Mouse (Mus musculus) c-Kit-positive CD71-positive TER-119-positive erythroid progenitor cells, embryonic 14.5 days (primary cell): Measurements from ENCODE around the gene 1700028K03Rik.

Experiments
- DNase-seq: peaks from one replicate; pipeline ENCODE4 v3.0.0-alpha.2; 2013; ENCODE audit warnings: low spot score

1700028K03Rik gene

DNA sequence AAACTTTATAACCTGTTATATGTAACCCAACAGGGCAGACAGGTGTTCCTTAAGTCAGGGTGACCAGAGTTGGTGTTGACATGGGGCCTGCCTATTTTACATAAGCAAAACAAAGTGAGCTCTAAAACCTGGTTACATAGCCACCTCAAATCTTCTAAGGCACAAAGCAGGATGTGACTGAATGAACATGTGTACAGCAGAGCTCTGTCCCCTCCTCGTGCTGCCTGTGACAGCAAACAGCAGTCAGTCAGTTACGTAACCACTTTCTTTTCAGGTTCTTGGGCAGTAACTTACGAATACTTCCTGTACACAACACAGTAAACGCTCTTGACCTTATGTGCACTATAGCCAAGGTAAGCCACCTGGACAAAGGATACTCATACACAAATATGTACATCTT, 11.4 kb downstream of the 1700028K03Rik start:
- no peak for DNase-seq

DNA sequence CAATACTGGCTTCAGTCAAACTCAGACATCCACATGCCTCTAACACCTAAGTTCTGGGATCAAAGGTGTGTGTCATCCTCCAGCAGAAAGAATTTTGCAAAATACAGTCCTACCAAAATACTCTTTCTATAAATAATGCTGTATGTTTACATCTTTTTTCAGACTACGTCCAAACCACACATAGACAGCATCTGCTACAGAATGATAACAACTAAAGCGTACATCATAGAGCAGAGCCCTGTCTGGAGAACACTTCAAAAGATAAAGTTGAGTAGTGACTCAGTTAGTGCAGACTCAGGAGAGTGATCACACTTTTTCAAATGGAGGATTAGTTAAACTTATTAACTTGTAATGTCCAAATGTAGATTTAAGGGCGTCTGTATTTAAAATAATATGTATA, 13.4 kb downstream of the 1700028K03Rik start:
- DNase-seq, result peak; percentile 65

DNA sequence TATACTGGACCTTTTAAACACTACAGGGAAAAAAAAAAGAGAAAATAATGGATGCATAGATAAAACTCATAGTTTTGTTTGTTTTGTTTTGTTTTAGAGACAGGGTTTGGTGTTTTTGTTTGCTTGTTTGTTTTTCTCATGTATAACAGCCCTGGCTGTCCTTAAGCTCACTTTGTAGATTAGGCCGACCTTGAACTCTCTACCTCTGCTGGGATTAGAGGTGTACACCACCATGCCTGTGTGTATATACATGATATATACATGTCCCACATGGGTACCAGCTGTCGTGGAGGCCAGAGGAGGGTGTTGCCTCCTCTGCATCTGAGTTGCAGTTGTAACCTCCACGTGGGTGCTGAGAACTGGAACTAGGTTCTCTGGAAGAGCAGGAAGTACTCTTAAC, 13.9 kb downstream of the 1700028K03Rik start:
- DNase-seq, result peak; percentile 9

DNA sequence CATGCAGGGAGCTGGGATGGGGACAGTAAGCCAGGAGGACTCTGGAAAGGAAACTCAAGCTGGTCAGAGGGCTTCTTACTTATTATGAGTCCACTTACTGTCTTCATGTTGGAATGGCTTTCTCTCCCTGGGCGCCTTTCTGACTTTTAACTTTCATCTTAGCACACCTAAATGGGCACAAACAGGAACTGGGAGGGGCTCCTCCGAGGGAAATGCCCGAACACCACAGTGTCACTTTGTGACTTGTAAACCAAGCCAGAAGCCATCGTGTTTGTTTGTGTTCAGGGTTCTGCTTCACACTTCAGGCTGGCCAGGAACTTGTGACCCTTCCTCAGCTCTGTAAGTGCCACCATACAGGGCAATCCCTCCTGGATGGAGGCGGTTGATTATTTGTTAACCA, 19.8 kb downstream of the 1700028K03Rik start:
- DNase-seq, result no peak

DNA sequence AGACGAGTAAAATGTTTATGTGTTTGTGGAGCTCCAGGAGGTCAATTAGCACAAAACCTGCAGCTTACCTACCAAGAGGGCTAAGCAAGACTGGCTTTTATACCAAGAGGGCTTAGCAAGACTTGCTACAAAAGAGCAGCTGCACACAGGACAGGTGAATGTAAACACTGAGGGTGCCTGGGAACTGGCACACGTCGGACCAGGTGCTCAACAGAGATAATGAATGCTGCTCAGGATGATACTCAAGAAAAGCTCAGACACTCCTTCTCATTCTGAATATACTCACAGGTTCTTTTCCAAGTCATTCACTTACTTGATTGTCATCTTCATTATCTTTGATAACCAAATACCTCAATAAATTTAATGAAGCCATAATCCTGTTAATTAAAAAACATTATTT, 22.5 kb downstream of the 1700028K03Rik start:
- DNase-seq, result peak; percentile 21

DNA sequence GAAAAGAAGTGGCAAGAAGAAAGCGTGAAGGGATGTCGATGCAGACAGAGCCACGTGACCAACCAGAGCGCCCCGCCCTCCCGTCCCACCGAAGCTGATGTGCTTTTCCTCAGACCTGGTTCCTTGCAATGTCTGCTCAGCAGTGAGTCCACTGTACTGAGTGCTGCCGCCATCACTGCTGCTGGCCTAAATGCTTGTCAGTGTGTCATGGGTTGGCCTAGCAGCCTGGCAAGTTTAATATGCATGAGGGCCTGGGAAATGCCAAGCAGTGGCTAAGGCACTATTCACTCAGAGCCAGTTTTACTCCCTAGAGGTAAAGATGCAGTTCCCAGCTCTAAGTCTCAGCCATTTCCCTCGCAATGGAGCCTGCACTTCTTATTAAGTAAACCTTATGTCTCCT, 34.6 kb downstream of the 1700028K03Rik start:
- no peak for DNase-seq

DNA sequence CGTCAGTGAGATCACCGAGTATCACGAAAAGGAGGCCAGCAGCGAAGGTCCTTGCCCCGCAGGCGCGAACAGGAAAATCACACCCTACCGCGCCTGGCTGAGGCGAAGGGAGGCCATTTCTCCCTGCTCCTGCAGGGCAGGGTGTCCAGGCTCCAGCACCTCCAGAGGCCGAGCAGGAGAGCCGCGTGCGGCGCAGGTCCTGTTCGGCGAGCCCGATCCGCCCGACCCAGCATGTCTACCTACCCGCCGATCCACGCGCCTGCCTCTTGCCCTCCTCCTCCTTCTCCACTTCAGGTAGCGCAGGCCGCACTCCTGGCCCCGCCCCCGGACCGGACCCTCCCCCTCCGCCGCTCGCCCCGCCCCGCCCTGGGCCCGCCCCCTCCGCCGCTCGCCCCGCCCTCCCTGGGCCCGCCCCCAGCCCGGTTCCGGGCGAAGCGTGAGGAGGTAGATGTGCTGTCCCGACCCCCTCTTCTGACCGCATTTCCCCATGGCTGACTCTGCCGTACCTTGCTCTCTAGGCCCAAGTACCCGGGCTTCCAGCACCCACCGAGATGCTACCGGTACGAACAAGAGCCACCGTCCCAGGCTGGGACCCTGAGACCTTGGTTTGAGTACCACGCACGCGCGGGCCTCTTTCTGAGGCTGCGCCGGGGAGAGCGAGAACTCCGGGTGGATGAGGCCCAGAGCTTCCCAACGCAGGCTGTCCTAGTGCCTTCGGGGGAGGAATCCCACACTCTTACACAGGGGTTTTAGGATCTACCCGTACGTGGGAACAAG, 63.0 kb downstream of the 1700028K03Rik start, which contains the start of the genes Rpap2 and Glmn:
Gene Rpap2 (plus strand): TSS at position 73 of the 777 bp plus-strand sequence.
Gene Glmn (minus strand): TSS at position 588 of the 777 bp plus-strand sequence.
- peak; percentile 63 for DNase-seq

DNA sequence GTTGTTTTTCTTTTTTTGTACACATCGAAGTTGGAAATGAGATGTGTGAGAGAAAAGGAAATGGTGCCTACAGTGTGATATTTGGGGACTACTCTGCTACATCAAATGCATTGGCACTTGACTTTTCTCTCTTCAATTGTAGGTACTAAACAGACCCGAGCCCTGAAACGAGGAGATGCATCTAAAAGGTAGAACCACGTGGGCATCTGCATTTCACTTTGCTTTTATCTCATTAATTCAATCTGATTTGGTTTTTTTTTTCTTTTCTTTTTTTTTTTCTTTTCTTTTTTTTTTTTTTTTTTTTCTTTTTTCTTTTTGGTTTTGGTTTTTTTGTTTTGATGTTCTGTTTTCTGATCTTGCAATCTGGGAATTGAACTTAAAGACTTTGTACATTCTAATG, 63.9 kb downstream of the 1700028K03Rik start:
- DNase-seq, result no peak
